Mouse (Mus musculus): Measurements from ENCODE around the gene Atox1. TPM values are rescaled to one million over a fixed set of nuclear protein-coding genes. Genes with fewer than 3 reads are reported as not detected.

Gene Atox1
- polyA plus RNA-seq (2012) = 72.1 and 74.5 TPM in 2 replicates

DNA sequence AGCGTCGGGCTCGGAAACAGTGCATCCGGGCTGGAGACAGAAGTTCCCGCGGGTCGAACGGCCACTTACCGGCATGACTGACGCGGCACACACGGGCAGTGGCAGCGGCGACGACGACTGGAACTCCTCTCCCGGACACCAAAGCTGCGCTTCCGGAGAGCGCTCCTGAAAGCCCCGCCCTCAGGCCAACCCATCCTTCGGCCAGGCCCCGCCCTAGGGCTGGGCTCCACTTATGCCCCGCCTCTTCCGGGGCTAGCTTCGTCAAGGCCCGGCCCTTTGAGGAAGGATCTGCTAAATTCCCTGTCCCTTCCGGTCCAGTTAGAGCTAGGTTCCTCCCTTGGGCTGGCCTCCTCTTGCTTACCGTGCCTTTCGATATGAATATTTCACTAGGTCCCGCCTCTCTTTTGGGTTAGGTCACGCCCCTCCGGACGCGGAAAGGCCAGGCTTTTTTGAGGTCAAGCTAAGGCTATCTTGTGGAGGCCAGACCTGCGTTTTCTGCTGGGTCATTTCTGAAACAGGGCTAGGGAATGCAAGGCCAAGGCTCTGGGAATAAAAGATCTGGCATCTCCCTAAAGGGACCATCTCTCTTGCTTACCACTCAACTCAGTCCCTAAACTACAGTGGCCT lies at the start of gene Atox1:
Gene Atox1 (minus strand): TSS at position 221 of the 627 bp plus-strand sequence.

DNA sequence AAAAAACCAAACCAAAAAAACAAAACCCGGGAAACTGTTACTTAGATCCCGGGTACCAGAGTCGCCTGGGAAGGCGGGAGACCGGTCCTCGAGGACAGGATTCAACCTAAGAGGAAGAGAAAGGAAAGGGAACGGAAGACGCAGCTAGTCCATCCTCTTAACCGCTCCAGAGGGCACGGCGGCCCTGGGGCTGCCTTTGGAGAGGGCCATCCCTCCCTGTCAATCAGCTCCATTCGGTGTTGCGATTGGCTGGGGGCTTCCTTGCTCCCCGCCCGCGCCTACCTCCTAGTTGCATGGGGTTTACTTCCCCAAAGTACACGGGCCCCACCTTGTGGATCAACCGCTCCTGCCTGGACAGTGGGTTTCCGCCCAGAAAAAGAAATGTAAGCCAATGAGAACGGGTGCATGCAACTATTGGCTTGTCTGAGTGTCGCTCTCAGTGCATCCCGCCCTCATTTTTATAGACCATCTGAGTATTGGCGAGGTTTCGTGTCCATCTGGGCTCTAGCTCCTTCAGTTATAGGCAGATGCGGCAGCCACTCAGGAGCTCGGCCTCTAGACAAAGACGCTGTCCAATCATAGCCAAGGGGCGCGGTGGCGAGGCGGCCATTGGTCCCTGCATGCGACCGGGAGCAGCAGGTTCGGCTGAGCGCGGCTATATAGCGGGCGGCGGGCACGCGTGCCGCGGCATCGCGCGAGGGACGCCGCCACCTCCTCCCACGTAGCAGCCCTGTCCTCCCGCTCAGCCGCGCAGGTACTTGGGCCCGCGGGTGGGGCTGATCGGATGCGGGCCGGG lies 8.2 kb upstream of the Atox1 start, which contains the start of gene G3bp1:
Gene G3bp1 (plus strand): TSS at position 638 of the 796 bp plus-strand sequence.

DNA sequence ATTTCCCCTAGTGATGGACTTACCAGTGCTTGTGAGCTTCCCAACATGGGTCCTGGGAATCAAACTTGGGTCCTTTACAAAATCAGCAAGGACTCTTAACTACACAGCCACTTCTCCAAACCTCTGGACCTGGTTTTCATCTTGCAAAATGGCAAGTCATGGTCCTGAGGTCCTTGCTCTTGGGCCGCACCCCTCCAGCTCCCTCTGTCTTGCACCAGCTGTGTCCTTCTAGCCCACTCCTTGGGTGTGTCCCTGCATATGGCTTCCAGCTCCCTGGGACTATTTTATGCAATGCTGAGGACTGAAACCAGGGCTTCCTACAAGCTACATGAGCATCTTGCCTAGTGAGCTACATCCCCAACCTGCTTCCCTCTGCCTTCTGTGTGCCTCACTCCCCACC lies 38.1 kb downstream of the Atox1 start, which contains the start of gene Sparc:
Gene Sparc (minus strand): TSS at position 206 of the 400 bp plus-strand sequence.

Other genes with a start within 250 kb of the Atox1 start
- gene Fat2, start 124.7 kb downstream of the Atox1 start, polyA plus RNA-seq (2012) = not detected in 2 replicates
- 0.05 and 0.18 TPM in 2 replicates for gene Sparc, start 38.1 kb downstream of the Atox1 start, polyA plus RNA-seq (2012)
- gene G3bp1, start 8.4 kb upstream of the Atox1 start, polyA plus RNA-seq (2012) = 287 and 292 TPM in 2 replicates
- gene Glra1, start 147.0 kb upstream of the Atox1 start, polyA plus RNA-seq (2012) = not detected in 2 replicates

All from megakaryocyte-erythroid progenitor cell, adult 5 weeks (primary cell).